Mouse (Mus musculus) testis, adult 2 months (tissue): Measurements from ENCODE around the gene Trim25.

Source experiments
- CTCF ChIP-seq: fragments of 200-500 bp; IDR thresholded peaks from 2 replicates; pipeline ENCODE4 v1.5.1; 2012; ENCODE audit warnings: low read depth, mild to moderate bottlenecking, inconsistent platforms, low read length, moderate library complexity; ENCODE audit not compliant: control insufficient read depth, insufficient read depth, insufficient replicate concordance
- POLR2A ChIP-seq: fragments of 200-500 bp; IDR thresholded peaks from 2 replicates; pipeline ENCODE4 v1.6.1; 2012; ENCODE audit warnings: low read depth, mild to moderate bottlenecking, inconsistent platforms, low read length, moderate library complexity; ENCODE audit not compliant: control insufficient read depth

DNA sequence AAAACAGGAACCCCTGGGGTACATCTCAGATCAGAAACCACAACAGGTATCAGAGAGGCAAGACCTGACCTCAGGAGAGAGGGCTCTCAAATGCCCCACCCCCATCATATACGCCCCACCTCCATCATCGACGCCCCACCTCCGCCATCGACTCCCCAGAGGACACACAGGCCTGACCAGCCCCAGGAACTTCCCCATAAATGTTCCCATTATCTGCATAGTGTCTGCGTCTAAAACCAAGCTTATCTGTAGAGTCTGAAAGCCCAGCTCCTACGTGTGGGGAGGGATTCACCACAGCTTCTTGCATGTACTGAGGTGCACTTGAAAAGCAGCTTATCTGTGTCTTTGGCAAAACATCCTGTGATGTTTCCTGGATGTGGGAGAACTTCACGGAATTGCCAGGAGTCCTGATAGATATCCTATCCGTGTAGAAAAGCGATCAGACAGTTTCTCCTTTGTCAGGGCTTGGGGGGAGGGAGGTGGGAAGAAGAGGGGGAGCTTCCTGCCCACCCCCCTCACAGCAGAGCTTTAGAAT lies 29.8 kb downstream of the Trim25 start:
- TF ChIP-seq CTCF = no peak
- no peak for TF ChIP-seq POLR2A
